Mouse (Mus musculus): Measurements from ENCODE around the gene Ccdc85a.
"Not testable (repeated sequence)": the region's sequence is repeated elsewhere in the genome, so short reads cannot be mapped to it uniquely, and the experiment has no call there.

Ccdc85a gene

DNA sequence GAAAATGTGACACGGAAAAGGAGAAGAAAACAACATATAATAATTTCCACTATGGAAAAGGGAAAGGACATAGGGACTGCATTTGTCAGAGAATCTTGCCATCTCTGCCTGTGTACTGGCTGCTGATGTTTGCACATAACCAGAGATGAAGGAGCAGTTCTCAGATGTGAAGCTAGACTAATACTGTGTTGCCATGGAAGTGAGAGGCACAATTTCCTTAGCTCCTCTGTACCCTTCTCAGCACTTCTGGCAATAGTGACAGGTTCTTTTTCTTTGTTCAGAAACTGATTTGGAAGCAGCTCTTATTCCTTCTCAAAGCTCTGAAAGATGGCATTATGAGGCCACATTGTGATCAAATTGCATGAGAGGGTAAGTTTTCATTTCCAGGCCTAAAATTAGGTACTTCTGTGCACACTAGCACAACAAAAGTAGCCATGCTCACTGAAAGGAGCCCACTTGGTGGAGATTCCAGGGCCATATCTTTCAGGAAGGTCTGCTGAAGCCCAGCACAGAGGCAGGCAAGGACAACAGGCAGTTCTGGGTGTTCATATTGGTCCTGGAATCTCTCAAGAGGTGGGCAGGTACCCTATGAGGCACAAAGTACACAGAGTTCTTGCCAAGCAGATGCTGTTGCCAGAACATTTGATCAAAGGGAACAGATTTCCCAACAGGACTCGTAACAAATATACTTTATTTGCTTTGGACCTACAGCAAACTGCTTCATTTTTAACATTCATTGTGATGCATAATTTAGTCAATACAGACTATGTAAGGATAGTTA is 161.5 kb downstream of the Ccdc85a start:
- no peak for DNase-seq (ENCODE audit: low read depth)

DNA sequence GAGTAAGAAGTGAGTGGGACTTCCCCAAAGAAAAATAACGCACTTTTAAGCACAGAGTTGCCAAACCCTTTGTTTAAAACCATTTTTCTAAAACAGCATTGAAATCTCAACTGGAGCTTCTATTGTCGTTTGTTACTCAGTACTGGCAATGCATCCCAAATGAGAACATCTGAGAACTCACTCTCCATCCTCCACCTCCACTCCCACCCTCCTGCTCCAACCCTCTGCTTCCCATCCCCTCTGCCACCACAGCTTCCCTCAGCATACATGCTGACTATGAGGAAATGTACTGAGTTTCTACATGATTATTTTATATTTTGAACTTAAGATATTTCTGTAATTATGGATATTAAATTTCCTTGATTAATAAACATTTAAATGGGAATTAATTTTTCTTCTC is 168.3 kb downstream of the Ccdc85a start:
- no peak for DNase-seq (ENCODE audit: low read depth)

DNA sequence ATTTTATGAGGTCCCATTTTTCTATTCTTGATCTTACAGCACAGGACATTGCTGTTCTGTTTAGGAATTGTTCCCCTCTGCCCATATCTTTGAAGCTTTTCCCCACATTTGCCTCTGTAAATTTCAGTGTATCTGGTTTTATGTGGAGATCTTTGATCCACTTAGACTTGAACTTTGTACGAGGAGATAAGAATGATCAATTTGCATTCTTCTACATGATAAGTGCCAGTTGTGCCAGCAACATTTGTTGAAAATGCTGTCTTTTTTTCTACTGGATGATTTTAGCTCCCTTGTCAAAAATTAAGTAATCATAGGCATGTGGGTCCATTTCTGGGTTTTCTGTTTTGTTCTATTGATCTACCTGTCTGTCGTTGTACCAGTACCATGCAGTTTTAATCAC is 174.2 kb downstream of the Ccdc85a start:
- not testable (repeated sequence) for DNase-seq (ENCODE audit: low read depth)

DNA sequence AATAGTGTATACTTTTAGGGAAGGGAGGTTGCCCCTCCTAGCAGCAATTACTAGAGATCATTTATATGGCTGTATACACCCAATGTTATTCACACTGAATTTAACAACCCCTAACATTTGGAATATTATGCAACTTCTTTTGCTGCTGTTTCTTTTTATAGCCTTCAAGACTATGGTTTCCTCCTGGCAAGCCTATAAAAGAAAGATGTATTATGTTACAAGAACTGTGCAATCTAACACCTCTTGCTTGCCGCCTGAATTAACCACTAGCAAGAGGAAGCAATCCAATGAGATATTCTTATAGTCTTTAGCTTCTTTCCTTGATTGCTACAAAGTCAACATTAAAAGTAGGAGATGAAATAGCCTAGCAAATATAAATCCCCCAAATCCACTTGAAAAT is 187.0 kb downstream of the Ccdc85a start:
- DNase-seq (ENCODE audit: low read depth): no peak

DNA sequence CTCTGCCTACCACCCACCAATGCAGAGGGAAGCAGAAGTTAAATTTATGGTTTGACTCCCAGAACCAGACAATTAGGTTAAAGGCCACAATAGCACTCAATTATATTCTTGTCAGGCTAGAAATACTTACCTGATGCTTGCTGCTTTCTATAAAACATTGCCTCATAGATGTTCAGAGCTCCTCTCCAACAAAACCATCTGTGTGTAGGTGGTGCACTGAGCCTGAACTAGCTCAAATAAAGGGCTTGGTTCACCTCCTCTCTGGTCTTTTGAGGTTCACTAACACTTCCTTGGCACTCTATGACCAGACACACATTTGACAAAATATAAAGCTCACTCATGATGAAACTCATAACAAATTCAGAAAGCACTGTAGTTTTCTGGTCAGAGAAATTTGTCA is 208.2 kb downstream of the Ccdc85a start:
- DNase-seq (ENCODE audit: low read depth): no peak

DNA sequence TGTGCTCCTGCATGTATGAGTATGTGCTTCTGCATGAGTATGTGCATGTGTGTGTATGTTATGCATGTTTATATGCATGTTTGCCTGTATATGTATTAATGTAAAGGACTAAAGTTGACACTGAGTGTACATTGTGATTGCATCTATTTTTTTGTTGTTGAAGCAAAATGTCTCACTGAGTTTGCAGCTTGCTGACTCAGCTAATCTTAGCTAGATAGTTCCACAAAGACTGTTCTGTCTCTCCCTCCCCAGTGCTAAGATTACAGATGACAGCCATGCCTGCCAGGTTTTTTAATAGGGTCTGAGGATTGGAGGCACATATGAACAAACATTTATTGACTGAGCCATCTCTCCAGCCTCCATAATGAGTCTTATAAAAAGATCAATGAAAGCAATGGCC is 209.5 kb downstream of the Ccdc85a start:
- no peak for DNase-seq (ENCODE audit: low read depth)

DNA sequence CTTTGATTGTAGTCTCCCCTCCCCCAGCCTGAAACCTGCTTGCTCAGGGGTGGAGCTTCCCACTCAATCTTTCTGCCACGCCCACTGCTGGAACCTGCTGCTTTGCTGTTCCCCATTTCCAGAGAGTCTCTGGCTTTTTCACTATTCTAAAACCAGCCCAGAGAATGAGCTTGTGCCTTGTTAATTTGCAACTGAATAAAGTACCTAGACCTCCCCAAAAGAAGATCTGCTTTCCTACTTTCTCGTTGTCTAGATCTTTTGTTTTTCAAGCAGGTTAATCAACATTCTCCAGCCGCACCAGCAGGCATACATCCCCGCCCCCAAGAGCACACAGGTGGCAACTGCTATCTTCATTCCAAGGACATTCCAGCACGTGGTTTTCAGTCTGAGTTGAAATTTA is 212.7 kb downstream of the Ccdc85a start:
- DNase-seq (ENCODE audit: low read depth): not testable (repeated sequence)

DNA sequence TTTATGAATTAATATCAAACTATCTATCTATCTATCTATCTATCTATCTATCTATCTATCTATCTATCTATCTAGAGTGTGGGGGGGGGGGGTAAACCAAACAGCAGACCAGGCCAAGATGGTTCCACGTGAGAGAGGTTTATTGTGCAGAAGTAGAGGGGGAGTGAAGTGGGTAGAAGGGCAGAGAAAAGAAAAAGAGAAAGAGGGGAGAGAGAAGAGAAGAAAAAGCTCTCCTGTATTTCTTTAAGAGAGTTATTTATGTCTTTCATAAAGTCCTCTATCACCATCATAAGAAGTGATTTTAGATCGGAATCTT is 218.2 kb downstream of the Ccdc85a start:
- no peak for DNase-seq (ENCODE audit: low read depth)

DNA sequence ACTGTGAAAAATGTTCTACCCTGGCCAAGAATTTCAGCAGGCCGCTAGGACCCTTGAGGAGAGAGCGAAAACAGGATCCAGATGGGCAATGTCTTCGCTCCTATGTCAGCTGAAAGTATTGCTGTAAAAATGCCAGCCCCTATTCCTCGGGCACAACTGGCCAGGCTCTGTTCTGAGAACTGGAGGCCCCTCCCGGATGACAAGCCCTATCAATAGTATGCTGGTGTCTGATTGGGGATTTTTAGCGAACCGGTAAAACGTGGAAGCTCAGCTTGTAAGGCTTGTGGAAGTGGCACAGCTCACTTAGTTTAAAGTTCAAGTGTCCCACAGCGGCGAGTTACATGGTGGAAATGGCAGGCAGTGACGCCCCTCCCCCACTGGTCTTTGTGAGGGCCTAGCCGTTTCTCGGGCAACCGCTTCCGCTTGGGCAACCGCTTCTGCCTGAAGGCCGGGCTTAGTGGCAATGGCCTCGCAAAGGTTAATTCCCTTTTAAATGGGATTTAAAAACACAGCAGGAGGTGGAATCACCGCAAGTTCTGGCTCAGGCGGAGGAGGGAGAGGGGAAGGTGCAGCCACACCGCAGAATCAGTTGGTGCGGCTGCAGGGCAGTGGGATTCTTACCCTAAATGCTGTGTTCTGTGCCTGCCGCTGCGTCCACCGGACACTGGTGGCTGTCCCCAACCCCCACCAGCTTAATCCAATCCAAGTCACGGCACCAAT is 218.8 kb downstream of the Ccdc85a start:
- peak; percentile 1 for DNase-seq (ENCODE audit: low read depth)

DNA sequence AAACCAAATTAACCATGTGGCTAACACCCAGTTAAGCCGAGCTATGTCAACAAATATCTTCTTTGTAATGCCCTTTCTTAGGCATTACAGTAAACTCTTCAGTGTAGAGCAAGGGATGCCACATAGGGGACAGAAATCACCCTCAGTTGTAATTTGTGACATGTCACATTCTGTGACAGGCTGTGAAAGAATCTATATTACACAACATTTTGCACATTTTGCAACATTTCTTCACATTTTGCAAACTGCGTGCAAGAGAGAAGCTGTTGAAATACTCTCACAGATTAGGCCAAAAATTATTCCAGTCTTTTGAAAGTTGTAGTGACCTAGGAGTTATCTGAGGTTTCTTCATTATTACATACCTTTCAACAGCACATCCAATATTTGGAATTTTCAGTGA is 240.7 kb downstream of the Ccdc85a start:
- DNase-seq (ENCODE audit: low read depth): no peak

DNA sequence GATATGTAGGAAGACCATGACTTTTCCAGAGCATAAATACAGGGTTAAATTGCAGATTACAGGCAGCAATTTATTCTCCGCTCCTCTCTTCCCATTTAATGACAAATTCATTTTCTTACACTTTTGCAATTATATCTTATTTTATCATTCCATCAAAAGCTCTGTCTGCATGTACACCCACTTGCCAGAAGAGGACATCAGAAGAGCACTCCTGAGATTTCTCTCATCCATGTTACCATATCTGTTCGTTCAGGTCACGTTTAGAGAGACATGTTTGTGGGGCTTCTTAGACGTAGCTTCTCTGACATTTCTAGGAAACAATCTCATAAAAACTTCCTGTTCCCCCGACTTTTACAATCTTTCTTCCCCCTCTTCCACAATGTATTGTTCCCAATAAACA is 242.2 kb downstream of the Ccdc85a start:
- no peak for DNase-seq (ENCODE audit: low read depth)

DNA sequence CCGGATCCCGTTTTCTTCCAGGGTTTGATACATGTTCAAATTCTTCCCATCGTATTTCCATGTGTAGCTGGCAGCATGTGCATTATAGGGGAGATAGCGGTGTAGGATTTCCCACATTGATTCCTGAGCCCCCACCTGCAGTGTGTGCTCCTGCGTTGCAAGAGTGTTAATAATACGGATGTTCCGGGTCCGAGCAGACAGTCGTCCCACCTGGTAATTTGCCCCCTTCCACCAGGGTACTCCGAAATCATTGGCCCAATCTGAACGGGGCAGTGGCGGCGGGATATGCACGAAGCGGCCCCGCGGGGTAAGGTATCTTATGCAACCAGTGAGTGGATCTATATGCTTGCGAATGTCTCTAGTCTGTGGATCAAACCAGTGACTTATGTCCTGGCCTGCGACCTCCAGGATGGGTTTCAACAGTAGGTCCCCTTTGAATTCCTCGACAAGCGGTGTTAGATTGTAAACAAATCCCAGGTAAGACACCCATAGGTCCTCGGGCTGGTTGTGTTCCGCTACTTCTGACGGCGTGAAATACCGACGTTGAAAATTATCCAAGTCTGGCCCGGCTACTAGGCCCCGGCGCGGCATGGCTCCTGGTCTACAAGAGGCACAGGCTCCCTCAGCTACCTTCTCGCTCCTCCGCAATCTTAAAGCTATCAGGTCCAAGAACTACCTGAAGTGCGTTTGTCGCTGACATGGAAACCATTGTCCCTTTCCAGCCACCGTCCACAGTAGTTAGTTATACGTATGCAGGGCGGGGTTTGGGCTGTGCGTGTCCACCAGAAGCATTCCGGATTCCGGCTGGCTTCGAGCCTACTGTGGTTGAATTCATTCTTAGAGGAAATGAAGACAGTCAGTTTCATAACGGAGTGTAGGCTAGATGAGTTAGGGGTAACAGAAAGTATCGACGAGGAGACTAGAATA is 244.6 kb downstream of the Ccdc85a start, which contains the start of gene Gm6685:
Gm6685 (minus strand) TSS at position 644 of the 927 bp plus-strand sequence.
- DNase-seq (ENCODE audit: low read depth): not testable (repeated sequence)
